Mouse (Mus musculus): ENCODE measurements around the gene Olfr860. TPM values are rescaled to one million over a fixed set of nuclear protein-coding genes. Genes with fewer than 3 reads are reported as not detected.
"Not testable (repeated sequence)": the region's sequence is repeated elsewhere in the genome, so short reads cannot be mapped to it uniquely, and the experiment has no call there.

Gene Olfr860
- not detected in 2 replicates for polyA plus RNA-seq (2012; rRNA removed)
- not detected in 2 replicates for polyA plus RNA-seq (2014; fragmentation: Nextera tagmentation; extraction: Ambion mirVana)

DNA sequence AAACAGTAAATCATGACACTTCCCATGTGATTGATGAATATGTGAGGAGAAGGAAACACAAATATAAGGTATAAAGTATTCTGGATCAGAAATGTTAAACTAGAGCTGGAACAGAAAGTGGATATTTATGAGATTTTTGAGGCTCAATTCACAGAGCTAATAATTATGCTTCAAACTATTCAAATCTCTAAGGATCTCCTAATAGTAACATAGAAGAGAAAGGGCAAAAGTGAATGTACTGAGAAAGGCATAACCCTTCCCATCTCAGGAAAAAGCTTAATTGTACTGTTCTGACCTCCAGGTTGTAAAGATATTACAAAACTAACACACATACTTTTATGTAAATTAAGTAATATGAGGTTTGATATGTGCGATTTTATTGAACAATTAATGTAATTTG, at the start of gene Olfr860:
TSS of gene Olfr860 (minus strand) at position 101 of the 400 bp plus-strand sequence.
- Histone ChIP-seq H3K27me3 (ENCODE audit: control insufficient read depth, insufficient read depth, low read length) (no peaks in the 10 kb centered on the region), H3K27ac (no peak within 1 kb of the TSS), H3K36me3 (replicated peaks; ENCODE audit: control insufficient read depth, insufficient read depth, low read depth) (no peaks in the 10 kb centered on the region), H3K9me3 (ENCODE audit: control insufficient read depth, low read length) (no peaks in the 10 kb centered on the region), H3K4me2 (ENCODE audit: low read depth) (no peak within 1 kb of the TSS), H3K4me3 (ENCODE audit: insufficient read depth in 1 of 2, low read depth in 2 of 2, low read length in 2 of 2) (no peak within 1 kb of the TSS), H3K4me1 (replicated peaks; ENCODE audit: control insufficient read depth in 2 of 2, insufficient read depth in 2 of 2, low read length in 1 of 2) (no peaks in the 10 kb centered on the region), H3K9ac (replicated peaks) (no peak within 1 kb of the TSS)
- WGBS (ENCODE audit: insufficient replicate concordance): 51% methylated on average over 1 of the region's 1 CpGs
- DNase-seq (ENCODE audit: low read depth in 3 of 3, low spot score in 3 of 3) (no peak), ATAC-seq (ENCODE audit: insufficient read depth) (no peak)
- no peak for TF ChIP-seq CTCF (IDR thresholded peaks at IDR 0.05; ENCODE audit: low read depth)
- TF ChIP-seq EP300 (IDR thresholded peaks at IDR 0.05; ENCODE audit: low read depth): no peak

DNA sequence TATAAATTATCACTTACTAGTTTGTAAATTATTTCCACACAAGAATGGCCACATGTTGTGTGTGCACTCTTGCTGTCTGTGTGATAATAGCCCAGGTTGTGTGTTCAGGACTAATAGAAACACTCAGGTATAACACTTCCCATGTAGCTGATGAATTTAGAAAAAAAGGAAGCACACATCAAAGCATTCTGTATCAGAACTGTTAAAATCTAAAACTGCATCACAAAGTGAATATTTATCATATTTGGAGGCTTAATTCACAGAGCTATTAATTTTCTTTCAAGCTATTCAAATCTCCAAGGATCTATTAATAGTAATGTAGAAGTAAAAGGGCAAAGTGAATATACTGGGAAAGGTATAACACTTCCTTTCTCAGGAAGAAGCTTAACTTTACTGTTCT, 38.4 kb upstream of the Olfr860 start, which contains the start of gene Olfr862:
TSS of gene Olfr862 (minus strand) at position 101 of the 400 bp plus-strand sequence.
- DNase-seq (ENCODE audit: low read depth in 3 of 3, low spot score in 3 of 3): no peak
- H3K9ac ChIP-seq (replicated peaks): no peak within 1 kb of the TSS
- no peak within 1 kb of the TSS for H3K4me3 ChIP-seq (ENCODE audit: insufficient read depth in 1 of 2, low read depth in 2 of 2, low read length in 2 of 2)
- H3K27me3 ChIP-seq (ENCODE audit: control insufficient read depth, insufficient read depth, low read length): no peaks in the 10 kb centered on the region
- TF ChIP-seq CTCF (IDR thresholded peaks at IDR 0.05; ENCODE audit: low read depth) (no peak), EP300 (IDR thresholded peaks at IDR 0.05; ENCODE audit: low read depth) (no peak)
- no peak within 1 kb of the TSS for H3K27ac ChIP-seq
- no peak within 1 kb of the TSS for H3K4me2 ChIP-seq (ENCODE audit: low read depth)
- ATAC-seq (ENCODE audit: insufficient read depth): no peak
- H3K4me1 ChIP-seq (replicated peaks; ENCODE audit: control insufficient read depth in 2 of 2, insufficient read depth in 2 of 2, low read length in 1 of 2): no peaks in the 10 kb centered on the region
- no peaks in the 10 kb centered on the region for H3K36me3 ChIP-seq (replicated peaks; ENCODE audit: control insufficient read depth, insufficient read depth, low read depth)
- H3K9me3 ChIP-seq (ENCODE audit: control insufficient read depth, low read length): no peaks in the 10 kb centered on the region

DNA sequence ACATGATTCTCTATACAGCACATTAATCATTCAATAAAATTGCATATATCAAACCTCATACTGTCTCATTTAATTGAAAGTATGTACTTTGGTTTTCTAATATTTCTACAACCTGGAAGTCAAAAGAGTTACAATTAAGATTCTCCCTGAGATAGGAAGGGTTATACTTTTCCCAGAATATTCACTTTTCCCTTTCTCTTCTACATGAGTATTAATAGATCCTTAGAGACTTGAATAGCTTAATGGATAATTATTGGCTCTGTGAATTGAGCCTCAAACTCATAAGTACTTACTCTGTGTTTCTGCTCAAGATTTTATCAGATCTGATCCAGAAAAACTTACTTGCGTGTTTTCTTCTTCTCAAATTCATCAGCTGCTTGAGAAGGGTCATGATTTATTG, 44.9 kb downstream of the Olfr860 start, which contains the start of gene Olfr859:
TSS of gene Olfr859 (plus strand) at position 301 of the 400 bp plus-strand sequence.
- not testable (repeated sequence) for DNase-seq (ENCODE audit: low read depth in 3 of 3, low spot score in 3 of 3); H3K4me3 ChIP-seq (ENCODE audit: insufficient read depth in 1 of 2, low read depth in 2 of 2, low read length in 2 of 2); H3K9ac ChIP-seq (replicated peaks); H3K4me2 ChIP-seq (ENCODE audit: low read depth); H3K27ac ChIP-seq; H3K36me3 ChIP-seq (replicated peaks; ENCODE audit: control insufficient read depth, insufficient read depth, low read depth); ATAC-seq (ENCODE audit: insufficient read depth); H3K9me3 ChIP-seq (ENCODE audit: control insufficient read depth, low read length); H3K27me3 ChIP-seq (ENCODE audit: control insufficient read depth, insufficient read depth, low read length); H3K4me1 ChIP-seq (replicated peaks; ENCODE audit: control insufficient read depth in 2 of 2, insufficient read depth in 2 of 2, low read length in 1 of 2)
- WGBS (ENCODE audit: insufficient replicate concordance): 35% methylated on average over 1 of the region's 1 CpGs

DNA sequence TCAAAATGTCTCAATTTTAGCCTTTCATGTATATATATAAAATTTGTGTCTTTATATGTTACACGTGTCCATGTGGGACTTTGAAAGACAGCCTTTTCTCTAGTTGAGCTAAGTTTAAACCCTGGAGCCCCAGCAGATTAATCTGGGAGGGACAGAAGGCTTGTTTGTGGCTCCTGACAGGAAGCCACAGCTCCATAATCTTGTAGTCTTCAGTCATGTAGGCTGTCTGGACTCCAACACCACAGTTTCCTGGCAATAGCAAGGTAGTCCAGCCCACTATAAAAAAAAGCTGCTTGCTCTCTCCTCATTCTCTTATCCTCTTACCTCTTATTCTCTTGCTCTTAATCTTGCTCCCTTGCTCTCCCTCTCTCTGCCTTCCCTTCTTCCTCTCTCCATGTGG, 46.5 kb downstream of the Olfr860 start:
- WGBS (ENCODE audit: insufficient replicate concordance): 31% methylated on average over 1 of the region's 1 CpGs
- DNase-seq (ENCODE audit: low read depth in 3 of 3, low spot score in 3 of 3): no peak
- Histone ChIP-seq H3K27ac (no peak overlapping the region), H3K9me3 (ENCODE audit: control insufficient read depth, low read length) (no peaks in the 10 kb centered on the region), H3K4me1 (replicated peaks; ENCODE audit: control insufficient read depth in 2 of 2, insufficient read depth in 2 of 2, low read length in 1 of 2) (no peaks in the 10 kb centered on the region), H3K36me3 (replicated peaks; ENCODE audit: control insufficient read depth, insufficient read depth, low read depth) (no peaks in the 10 kb centered on the region), H3K4me3 (ENCODE audit: insufficient read depth in 1 of 2, low read depth in 2 of 2, low read length in 2 of 2) (no peak overlapping the region), H3K4me2 (ENCODE audit: low read depth) (no peak overlapping the region), H3K9ac (replicated peaks) (no peak overlapping the region), H3K27me3 (ENCODE audit: control insufficient read depth, insufficient read depth, low read length) (no peaks in the 10 kb centered on the region)
- no peak for ATAC-seq (ENCODE audit: insufficient read depth)
- TF ChIP-seq CTCF (IDR thresholded peaks at IDR 0.05; ENCODE audit: low read depth) (no peak), EP300 (IDR thresholded peaks at IDR 0.05; ENCODE audit: low read depth) (no peak)

Other genes with a start within 250 kb of the Olfr860 start
- 2.8 and 3.9 TPM in 2 replicates for gene Zfp317, start 227.6 kb downstream of the Olfr860 start, polyA plus RNA-seq (2012; rRNA removed)
- gene Zfp317, start 227.6 kb downstream of the Olfr860 start, polyA plus RNA-seq (2014; fragmentation: Nextera tagmentation; extraction: Ambion mirVana): 5.6 and 7.5 TPM in 2 replicates
- gene Olfr857, start 140.3 kb downstream of the Olfr860 start, polyA plus RNA-seq (2012; rRNA removed): 0.08 TPM in 1 of 2 replicates, not detected in the other
- gene Olfr857, start 140.3 kb downstream of the Olfr860 start, polyA plus RNA-seq (2014; fragmentation: Nextera tagmentation; extraction: Ambion mirVana): not detected in 2 replicates
- gene Olfr58, start 69.5 kb downstream of the Olfr860 start, polyA plus RNA-seq (2012; rRNA removed): not detected in 2 replicates
- not detected in 2 replicates for gene Olfr58, start 69.5 kb downstream of the Olfr860 start, polyA plus RNA-seq (2014; fragmentation: Nextera tagmentation; extraction: Ambion mirVana)
- not detected in 2 replicates for gene Olfr859, start 44.8 kb downstream of the Olfr860 start, polyA plus RNA-seq (2012; rRNA removed)
- gene Olfr859, start 44.8 kb downstream of the Olfr860 start, polyA plus RNA-seq (2014; fragmentation: Nextera tagmentation; extraction: Ambion mirVana): not detected in 2 replicates
- not detected in 2 replicates for gene Olfr862, start 38.3 kb upstream of the Olfr860 start, polyA plus RNA-seq (2012; rRNA removed)
- gene Olfr862, start 38.3 kb upstream of the Olfr860 start, polyA plus RNA-seq (2014; fragmentation: Nextera tagmentation; extraction: Ambion mirVana): not detected in 2 replicates
- gene Olfr77, start 67.1 kb upstream of the Olfr860 start, polyA plus RNA-seq (2012; rRNA removed): not detected in 2 replicates
- gene Olfr77, start 67.1 kb upstream of the Olfr860 start, polyA plus RNA-seq (2014; fragmentation: Nextera tagmentation; extraction: Ambion mirVana): 0.24 and 0.29 TPM in 2 replicates
- not detected in 2 replicates for gene Olfr866, start 178.3 kb upstream of the Olfr860 start, polyA plus RNA-seq (2012; rRNA removed)
- gene Olfr866, start 178.3 kb upstream of the Olfr860 start, polyA plus RNA-seq (2014; fragmentation: Nextera tagmentation; extraction: Ambion mirVana): not detected in 2 replicates
- gene Olfr867, start 207.8 kb upstream of the Olfr860 start, polyA plus RNA-seq (2012; rRNA removed): not detected in 2 replicates
- not detected in 2 replicates for gene Olfr867, start 207.8 kb upstream of the Olfr860 start, polyA plus RNA-seq (2014; fragmentation: Nextera tagmentation; extraction: Ambion mirVana)
- gene Olfr868, start 248.9 kb upstream of the Olfr860 start, polyA plus RNA-seq (2012; rRNA removed): not detected in 2 replicates
- gene Olfr868, start 248.9 kb upstream of the Olfr860 start, polyA plus RNA-seq (2014; fragmentation: Nextera tagmentation; extraction: Ambion mirVana): not detected in 2 replicates

Measured in liver, embryonic 14.5 days (tissue).